8 mouse cellular contexts compared by ENCODE assay signal in the genomic region with DNA sequence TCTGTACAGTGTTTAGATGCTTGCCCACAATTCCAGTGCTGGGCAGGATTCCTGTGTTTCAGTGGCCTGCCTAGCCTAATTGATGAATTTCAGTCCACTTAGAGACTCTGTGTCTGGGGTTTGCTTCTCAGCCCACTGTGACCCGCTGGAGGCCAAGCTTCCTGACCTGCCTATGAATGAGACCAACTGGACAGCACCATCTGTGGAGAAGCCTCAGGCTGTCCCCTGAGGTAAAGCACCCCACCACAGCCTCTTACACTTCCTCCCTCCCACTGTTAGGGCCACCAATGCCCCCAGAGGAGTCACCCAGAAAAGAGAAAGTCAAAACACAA. TPM values are rescaled to one million over a fixed set of nuclear protein-coding genes. Genes with fewer than 3 reads are reported as not detected.
DNase-seq lines count a peak whose midpoint lies in the region; ATAC-seq and TF ChIP-seq lines count a peak whose summit lies in the region.

No protein-coding gene starts in this region.

- 15% methylated on average over 1 of the region's 1 CpGs for WGBS in spleen, adult 2 months
- WGBS in limb, embryonic 15.5 days: 18% methylated on average over 1 of the region's 1 CpGs
- WGBS in stomach, embryonic 16.5 days: 25% methylated on average over 1 of the region's 1 CpGs

- TF ChIP-seq CTCF in spleen, adult 2 months (IDR thresholded peaks at IDR 0.05; ENCODE audit: extremely low read depth, insufficient read depth, insufficient read length, insufficient replicate concordance): no peak

- peak overlapping the region; percentile 47; the same call in 1 of the 2 replicates for H3K4me3 ChIP-seq in spleen, adult 2 months (ENCODE audit: extremely low read depth, insufficient read depth, insufficient read length)
- H3K4me3 ChIP-seq in limb, embryonic 15.5 days: peak overlapping the region; percentile 29
- peak overlapping the region; percentile 40 for H3K4me3 ChIP-seq in stomach, embryonic 16.5 days (replicated peaks; ENCODE audit: low read length)

- no peak overlapping the region for H3K9ac ChIP-seq in limb, embryonic 15.5 days
- H3K9ac ChIP-seq in stomach, embryonic 16.5 days (ENCODE audit: low read length): peak overlapping the region; percentile 58; the same call in 1 of the 2 replicates

- H3K36me3 ChIP-seq in spleen, adult 2 months (ENCODE audit: control insufficient read depth, insufficient read depth, low read length): no peaks in the 10 kb centered on the region
- no peaks in the 10 kb centered on the region for H3K36me3 ChIP-seq in limb, embryonic 15.5 days
- no peaks in the 10 kb centered on the region for H3K36me3 ChIP-seq in stomach, embryonic 16.5 days (ENCODE audit: control insufficient read depth, insufficient read depth, low read length)

- TF ChIP-seq POLR2A in spleen, adult 2 months (IDR thresholded peaks at IDR 0.05; ENCODE audit: low read depth, low read length): no peak

- DNase-seq in frontal cortex, postnatal 10 days (ENCODE audit: low spot score in 2 of 2): no peak
- no peak for DNase-seq in spleen, adult 2 months (ENCODE audit: low read depth in 1 of 2, low spot score in 2 of 2)
- DNase-seq in spleen, postnatal 4 days (ENCODE audit: low spot score in 2 of 2): no peak
- no peak for DNase-seq in thymus, postnatal 10 days (ENCODE audit: low spot score in 2 of 2)
- DNase-seq in thymus, postnatal 4 days: no peak

- H3K4me1 ChIP-seq in spleen, adult 2 months (ENCODE audit: control insufficient read depth, insufficient read depth, insufficient read length): peaks cover 4% of the 10 kb centered on the region; the same call in 1 of the 2 replicates
- peaks cover 20% of the 10 kb centered on the region for H3K4me1 ChIP-seq in limb, embryonic 15.5 days
- H3K4me1 ChIP-seq in stomach, embryonic 16.5 days (ENCODE audit: control insufficient read depth, insufficient read depth, low read length): peaks cover 11% of the 10 kb centered on the region; the same call in 1 of the 2 replicates

- H3K4me2 ChIP-seq in limb, embryonic 15.5 days: peak overlapping the region; percentile 55
- H3K4me2 ChIP-seq in stomach, embryonic 16.5 days (ENCODE audit: low read depth, low read length): peak overlapping the region; percentile 61

- peak overlapping the region; percentile 39 for H3K27ac ChIP-seq in spleen, adult 2 months (ENCODE audit: insufficient read depth, low read length)
- peak overlapping the region; percentile 57 for H3K27ac ChIP-seq in limb, embryonic 15.5 days
- H3K27ac ChIP-seq in stomach, embryonic 16.5 days (ENCODE audit: low read length): peak overlapping the region; percentile 66

- no peaks in the 10 kb centered on the region for H3K9me3 ChIP-seq in limb, embryonic 15.5 days
- H3K9me3 ChIP-seq in stomach, embryonic 16.5 days (replicated peaks; ENCODE audit: control insufficient read depth, low read length): no peaks in the 10 kb centered on the region

- H3K27me3 ChIP-seq in spleen, adult 2 months (ENCODE audit: control insufficient read depth, insufficient read depth, low read length): no peaks in the 10 kb centered on the region
- no peaks in the 10 kb centered on the region for H3K27me3 ChIP-seq in limb, embryonic 15.5 days
- H3K27me3 ChIP-seq in stomach, embryonic 16.5 days (ENCODE audit: control insufficient read depth, insufficient read depth, low read length): no peaks in the 10 kb centered on the region

- ATAC-seq in frontal cortex, adult (ENCODE audit: low TSS enrichment): peak; percentile 41
- ATAC-seq in limb, embryonic 15.5 days (ENCODE audit: insufficient number of reproducible peaks, low FRiP score, low TSS enrichment, low read depth): no peak
- ATAC-seq in stomach, embryonic 16.5 days (ENCODE audit: insufficient read depth, low FRiP score): peak; percentile 14; the same call in 1 of the 2 replicates

RNA-seq across cellular contexts. Expression of a gene that starts 54.8 kb away (rescaled TPM):
- 0.15 TPM in 1 of 2 replicates, not detected in the other for polyA plus RNA-seq in spleen, adult 2 months (2012; rRNA removed)
- polyA plus RNA-seq in limb, embryonic 15.5 days (2015; fragmentation: Nextera tagmentation; extraction: Ambion mirVana): 0.99 and 1.2 TPM in 2 replicates
- polyA plus RNA-seq in stomach, embryonic 16.5 days (2015; fragmentation: Nextera tagmentation; extraction: Ambion mirVana): 0.07 and 0.45 TPM in 2 replicates

RNA-seq across cellular contexts. Expression of a gene that starts 55.1 kb away (rescaled TPM):
- 9.1 and 9.4 TPM in 2 replicates for polyA plus RNA-seq in spleen, adult 2 months (2012; rRNA removed)
- polyA plus RNA-seq in limb, embryonic 15.5 days (2015; fragmentation: Nextera tagmentation; extraction: Ambion mirVana): 56.5 and 62.3 TPM in 2 replicates
- 40.1 and 42.6 TPM in 2 replicates for polyA plus RNA-seq in stomach, embryonic 16.5 days (2015; fragmentation: Nextera tagmentation; extraction: Ambion mirVana)
